Mouse (Mus musculus): Measurements from ENCODE around the gene Btg2.

The Btg2 gene

DNA sequence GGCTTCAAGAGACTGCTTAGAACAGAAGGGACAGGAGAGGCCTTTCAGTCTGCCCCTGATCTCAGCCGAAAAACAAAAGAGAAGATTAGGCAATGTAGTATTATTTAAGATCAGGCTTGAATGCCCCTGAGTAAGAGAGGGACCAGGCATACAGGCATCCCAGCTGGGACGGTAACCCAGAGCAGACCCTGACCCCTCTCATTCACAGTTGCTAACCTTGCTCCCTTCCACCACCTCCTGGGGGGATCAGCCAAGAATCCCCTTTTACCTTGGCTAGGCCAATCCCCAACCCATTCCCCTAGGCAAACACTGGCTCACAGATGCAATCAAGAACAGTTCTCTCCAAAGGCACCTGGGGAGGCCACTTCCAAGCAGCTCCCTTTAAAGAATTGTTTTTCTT, 2.1 kb downstream of the Btg2 start:
- no peak for DNase-seq

DNA sequence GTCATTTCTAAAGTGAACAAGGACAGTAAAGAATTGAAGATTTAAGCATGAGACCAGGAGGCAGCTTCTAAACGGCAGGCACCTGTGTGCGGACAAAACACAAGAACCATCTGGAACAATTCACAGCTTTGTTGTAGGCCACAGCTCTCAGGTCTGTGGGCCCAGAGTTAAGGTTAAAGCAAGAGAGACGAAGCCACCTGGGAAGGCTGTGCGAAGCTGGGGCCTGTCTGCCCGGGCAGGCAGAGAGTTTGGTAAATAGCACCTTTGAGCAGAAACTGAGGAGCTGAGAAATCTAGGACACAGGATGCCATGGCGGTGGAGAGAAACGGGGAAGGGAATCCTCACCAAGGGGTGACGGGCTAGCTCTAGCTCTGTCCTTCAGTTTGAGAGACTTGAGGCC, 3.4 kb downstream of the Btg2 start:
- no peak for DNase-seq

DNA sequence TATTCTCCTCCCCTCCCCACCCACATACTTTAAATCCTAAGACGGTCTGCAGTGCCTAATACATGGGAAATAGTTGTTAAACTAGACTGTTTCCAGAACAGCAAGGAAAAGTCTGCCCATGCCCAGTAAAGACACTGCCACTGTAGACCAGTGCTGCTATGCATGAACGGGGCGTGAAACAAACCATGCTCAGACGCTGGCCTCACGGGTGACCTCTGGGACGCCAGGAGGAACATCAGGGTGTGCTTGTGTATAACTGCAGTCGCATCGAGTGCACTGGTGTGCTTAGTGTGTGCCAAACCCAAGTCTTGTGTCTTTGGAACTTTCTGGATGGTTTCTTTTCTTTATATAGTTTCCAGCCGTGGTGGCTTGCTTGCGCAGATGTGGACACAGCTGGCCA, 4.3 kb downstream of the Btg2 start:
- no peak for DNase-seq

DNA sequence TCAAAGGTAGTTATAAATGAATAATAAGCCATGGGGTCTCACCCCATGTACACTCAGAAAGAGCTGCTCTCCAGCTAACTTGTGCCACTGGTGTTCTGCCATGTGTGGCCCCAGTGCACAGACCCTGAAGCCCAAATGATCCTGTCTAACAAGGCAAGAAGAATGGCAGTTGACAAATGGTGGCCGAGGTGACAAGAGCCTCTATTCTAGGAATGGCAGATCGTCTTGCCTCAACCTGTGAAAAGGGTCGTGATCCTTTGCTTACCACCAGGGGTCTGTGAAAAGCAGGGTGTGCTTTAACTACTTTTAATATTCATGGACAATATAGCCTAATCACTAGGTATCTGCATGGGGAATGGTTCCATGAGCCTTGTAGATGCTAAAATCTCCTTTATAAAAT, 4.7 kb downstream of the Btg2 start:
- DNase-seq, result no peak

DNA sequence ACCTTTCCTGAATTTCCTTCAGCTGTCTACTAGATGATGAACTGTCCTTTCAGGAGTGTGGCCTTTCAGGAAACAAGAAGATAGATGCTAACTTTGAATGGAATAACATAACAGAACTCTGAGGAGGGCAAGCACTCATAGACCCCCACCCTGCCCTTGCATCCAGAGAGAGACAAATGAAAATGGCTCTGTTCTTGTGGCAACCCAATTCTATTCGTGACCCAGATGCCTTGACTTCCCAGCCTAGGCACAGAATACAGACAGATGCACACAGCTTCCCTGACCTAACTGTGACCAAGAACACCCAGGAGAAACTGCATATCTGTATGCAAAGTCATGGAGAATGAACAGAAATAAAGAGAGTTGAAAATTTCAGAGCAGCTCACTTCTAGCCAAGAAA, 5.3 kb downstream of the Btg2 start:
- DNase-seq, result no peak

DNA sequence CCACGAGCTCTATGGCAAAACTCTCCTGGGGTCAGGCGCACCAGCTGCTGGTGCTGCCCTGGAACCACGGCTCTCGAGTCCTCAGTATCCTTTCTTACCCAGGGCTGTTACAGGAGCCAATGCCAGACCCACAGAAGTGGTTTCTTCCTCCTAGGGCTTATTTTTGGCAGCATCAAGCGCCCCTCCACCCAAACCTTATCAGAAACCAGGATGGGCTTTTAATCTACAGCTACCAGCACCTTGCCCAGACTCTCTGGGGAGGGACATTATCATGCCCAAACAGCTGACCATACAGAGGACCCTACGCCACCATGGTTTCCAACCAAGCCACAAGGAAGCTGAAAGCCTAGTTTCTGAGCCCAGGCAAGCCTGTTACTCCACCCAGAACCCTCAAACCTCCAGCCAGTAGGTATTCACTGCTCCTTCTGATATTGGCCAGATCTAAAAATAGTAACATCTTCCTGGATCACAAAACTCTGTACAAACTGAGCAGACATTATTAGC, 5.8 kb downstream of the Btg2 start:
- no peak for DNase-seq

DNA sequence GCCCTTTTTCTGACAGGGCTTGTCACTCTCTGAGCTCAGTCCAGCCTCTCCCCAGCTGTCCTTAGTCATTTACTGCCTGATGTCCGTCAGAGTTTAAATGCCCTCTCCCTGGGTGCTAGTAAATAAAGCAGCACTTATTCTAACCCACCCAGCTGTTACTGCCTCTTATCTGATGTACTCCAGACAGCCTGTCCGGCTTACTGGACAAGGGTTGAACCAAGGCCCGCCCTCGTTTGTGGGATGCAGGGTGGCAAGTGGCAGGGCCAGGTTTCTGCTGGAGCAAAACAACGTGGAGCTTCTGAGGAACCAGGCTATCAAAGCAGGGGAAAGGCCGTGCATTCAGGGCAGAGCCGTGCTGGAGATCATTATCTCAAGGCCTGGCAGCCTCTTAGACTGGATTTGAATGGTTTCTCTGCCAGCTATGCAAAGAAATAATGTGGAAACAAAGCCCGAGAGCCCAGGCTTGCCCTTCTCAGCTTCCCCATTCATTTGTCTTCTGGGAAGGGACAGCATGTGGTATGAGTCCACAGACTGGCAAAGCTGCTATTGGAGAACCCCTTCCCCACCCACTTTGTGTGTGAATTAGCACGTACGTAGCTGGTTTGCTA, 7.4 kb downstream of the Btg2 start:
- peak; percentile 82 to 89 for DNase-seq

DNA sequence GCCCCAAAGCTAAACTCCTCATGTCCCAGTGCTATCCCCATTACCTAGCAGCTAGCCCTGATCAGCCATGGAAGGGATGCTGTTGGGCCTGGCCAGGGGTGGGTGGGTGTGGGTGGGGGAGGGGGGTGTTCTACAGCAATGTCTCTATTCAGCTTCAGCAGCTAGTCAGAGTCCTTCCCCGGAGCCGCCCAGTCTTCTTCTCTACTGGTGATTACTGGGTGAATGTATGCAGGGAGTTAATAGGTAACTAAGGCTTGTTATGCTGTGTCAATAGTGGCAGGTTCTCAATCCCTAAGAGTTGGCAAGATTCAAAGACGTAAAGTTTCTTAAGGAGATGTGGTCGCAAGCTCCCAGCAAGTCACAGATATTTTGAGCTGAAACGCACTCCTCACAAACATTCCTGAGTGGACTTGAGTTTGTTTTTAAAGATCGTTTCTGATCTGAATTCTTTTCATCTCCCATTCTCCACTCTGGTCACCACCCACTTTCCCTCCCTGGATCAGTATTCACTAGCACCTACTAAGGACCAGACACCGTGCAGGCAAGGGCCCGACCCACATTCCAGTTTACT, 8.7 kb downstream of the Btg2 start:
- no peak for DNase-seq

DNA sequence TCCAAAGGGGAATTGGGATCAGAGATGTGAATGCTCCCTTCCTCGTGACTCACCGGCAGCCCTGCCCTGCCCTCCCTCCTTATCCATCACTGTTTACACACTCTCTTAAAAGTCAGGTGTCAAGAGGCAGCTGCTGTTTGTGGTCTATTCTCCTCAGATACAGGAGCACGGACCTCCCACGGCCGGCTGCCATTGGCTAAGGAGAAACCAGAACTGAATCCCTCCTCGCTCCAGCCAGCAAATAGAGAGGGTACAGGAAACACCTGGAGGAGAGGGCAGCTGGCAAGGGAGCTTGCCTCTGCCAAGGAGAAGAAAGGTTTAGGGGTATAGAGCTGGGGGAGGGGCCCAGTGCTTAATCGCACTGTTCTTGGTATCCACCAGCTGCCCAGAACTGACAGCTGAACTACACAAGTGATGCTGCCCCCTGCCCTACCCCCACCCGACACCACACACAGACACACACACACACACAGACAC, 11.7 kb downstream of the Btg2 start:
- peak; percentile 93 to 95 for DNase-seq

DNA sequence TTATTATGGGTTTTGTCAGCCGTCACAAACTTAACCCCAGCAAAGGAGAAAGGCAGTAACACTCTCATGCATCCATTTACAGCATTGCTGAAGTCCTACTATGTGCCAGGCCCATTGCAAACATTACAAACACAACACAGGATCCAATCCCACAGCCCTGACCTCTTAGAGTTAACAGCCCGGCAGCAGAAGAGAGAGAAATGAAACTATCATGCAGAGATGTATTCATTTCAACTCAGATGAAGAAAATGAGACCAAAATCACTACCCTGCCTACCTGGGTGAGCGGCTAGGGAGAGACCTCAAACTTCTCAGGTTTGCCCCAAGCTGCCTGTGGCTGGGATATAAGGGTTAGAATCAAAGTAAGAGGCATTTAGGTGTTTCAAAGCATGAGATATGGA, 12.4 kb downstream of the Btg2 start:
- no peak for DNase-seq

DNA sequence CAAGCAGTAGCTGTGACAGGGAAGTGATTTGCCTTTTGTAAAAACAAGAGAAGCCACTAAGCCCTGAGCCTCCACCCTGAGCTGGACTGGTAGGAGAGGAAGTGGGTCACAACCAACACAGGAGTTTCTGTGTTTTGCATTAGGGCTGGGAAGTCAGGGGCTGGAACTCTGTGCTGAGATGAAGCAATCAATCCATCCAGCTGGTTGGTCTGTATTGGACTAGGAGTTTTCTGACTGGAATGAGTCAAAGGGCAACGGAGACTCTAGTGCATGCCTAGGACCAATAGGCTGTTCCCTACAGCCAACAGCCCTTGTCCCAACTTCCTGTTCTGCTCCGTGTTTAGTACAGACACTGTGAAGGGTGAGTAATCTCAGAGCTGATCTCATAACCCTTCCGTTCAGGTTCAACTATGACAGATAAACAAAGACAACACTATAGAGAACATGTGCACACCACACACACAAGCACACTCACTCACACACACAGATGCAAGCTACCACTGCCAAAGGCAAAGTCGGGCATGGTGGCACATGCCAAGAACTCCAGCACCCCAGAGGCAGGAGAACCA, 13.6 kb downstream of the Btg2 start:
- peak; percentile 72 to 76 for DNase-seq

DNA sequence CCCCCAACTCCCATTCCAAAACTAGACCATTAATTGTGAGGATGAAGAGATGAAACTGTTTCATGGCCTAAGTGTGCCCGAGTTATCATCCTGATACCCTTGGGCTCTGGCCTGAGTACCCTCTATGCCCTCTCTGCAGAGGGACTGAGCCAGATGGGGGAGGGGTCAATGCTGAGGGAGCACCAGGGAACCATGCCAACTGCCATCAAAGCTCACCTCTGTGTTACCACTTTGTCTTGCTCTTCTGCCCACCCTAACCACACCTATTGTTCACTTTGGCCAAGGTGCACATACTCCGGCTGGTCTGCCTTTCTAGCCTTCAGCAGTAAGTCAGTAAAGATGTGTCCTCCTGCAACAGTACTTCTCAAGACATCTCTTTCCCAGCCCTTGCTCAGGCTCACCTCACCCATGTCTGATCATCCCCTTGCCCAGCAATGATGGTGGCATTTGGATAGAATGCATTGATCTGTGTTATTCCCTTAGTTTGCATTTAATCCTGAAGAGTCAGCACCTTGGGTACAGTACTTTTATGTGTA, 14.6 kb downstream of the Btg2 start:
- DNase-seq, result no peak

DNA sequence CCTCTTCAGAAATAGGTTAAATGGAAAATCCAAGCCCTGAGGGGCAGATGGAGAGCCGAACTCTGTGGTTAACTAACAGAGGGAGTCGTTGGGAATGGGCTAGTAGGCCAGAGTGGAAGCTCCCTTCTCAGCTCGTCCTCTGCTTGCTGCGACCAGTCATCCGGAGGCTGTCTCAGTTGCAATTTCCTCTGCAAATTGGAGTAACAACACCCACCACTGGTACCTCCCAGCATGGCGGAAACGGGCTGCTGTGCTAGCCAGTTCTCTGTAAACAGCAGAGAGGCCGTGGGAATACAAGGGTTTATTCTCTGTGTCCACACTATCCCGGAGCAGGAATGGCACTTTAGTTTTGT, 15.2 kb downstream of the Btg2 start:
- peak in 1 of 2 experiments; percentile 64 for DNase-seq

DNA sequence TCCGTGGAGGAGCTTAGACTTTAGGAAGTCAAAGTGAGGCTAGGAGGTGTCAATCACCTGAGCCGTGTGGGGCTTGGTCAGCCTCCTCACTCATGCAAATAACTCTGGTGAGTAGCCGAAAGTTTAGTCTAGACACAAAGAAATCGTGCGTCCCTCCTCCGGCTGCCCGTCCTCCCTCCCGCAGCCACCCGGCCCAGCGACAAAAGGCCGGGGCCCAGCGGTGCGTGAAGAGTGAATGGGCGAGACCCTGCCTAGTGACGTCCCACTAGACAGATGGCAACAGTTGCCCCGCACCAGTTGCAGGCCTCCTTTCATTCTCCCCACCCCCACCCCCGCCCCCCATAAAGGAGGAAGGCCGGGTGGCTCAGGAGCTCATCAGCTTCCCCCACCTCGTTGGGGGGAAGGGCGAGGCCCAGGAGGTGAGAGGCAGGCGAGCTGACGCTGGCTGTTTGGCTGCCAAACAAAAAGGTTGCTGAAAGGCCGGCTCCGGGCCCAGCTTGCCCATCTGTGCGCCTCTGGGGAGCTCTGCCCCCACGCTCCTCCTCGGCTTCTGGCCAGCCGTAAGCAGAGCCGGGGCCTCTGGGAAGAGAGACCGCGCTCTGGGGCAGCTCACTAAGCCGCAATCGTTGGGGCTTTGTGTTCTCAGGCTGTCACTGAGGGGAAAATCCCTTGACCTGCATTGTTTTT, 15.7 kb downstream of the Btg2 start:
- DNase-seq, result peak; percentile 73 to 79

DNA sequence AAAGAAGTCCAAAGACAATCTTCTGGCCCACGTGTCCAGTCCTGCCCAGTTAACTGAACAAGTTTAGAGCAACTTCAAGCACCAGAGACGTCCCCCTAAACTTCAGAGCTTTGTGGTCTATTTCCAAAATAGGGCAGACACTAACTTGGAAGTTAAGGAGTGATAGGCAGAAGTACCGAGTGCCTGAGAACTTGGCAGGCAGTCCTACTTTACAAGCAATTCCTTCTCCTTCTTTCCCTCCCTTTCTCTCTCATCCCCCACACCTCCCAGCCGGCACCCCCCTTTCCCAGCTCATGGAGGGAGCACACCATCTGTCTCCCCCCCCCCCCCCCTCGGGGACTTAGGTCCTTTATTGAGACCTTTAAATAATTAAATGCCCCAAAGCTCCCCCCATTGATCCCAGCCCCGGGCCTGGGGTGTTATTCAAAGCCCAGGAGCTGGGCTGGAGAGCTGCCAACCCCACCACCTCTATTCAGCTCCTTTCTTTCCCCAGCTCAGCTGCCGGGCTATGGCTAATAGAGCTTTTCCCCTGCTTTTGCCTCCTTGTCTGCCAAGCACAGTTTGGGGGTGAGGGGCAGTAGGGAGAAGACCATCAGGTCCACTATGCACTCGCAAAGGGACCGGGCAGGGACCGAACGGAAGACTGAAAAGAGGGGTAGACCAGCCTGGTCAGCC, 16.4 kb downstream of the Btg2 start:
- no peak for DNase-seq

DNA sequence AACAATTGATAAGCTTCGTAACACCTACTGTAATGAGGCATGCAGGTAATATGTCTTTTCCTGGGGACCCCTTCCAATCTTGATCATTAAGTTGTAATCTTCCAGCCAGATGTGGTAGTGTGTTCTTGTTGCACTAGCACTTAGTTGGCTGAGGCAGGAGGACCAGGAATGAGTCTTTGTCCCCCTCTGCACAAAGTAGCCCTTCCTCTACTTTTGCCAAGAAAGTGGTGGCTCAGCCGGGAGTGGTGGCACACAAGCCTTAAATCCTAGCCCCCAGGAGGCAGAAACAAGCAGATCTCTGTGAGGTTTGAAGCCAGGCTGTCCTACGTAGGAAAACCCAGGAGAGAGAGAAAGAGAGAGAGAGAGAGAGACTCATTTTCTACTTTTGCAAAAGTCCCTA, 17.0 kb downstream of the Btg2 start:
- no peak for DNase-seq

DNA sequence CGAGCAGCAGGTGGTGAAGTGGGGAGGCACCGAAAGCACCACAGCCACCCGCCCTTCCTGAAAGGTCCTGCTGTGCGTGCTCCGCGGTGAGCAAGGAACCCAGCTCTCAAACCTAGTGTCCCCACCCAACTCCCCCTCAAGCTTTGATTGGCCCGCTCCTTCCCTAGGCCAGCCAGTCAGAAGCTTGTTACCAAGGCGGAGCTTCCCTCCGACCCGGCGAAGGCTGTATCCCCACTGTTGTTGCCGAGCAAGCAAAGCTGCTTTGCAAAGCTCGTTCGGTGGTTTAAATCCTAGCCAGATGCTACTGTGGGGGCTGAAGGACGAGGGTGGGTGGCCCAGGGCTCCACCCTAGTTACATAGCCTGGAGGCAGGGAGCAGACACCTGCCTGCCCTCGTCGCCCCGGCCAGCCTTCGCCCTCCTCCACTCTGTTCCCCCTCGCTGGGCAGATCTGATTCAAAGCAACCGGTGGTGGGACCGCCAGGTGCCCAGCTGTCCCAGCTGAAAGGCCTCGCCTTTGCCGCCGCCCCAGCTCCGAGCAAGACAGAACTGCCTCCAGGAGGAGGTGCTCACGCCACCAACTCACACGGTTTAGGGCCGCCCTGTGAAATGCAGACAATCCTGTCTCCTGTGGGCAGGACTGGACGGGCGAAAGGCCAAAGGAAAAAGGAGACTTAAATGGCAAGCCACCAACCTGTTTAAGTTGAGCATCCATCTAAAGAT, 17.9 kb downstream of the Btg2 start:
- peak; percentile 97 to 98 for DNase-seq

DNA sequence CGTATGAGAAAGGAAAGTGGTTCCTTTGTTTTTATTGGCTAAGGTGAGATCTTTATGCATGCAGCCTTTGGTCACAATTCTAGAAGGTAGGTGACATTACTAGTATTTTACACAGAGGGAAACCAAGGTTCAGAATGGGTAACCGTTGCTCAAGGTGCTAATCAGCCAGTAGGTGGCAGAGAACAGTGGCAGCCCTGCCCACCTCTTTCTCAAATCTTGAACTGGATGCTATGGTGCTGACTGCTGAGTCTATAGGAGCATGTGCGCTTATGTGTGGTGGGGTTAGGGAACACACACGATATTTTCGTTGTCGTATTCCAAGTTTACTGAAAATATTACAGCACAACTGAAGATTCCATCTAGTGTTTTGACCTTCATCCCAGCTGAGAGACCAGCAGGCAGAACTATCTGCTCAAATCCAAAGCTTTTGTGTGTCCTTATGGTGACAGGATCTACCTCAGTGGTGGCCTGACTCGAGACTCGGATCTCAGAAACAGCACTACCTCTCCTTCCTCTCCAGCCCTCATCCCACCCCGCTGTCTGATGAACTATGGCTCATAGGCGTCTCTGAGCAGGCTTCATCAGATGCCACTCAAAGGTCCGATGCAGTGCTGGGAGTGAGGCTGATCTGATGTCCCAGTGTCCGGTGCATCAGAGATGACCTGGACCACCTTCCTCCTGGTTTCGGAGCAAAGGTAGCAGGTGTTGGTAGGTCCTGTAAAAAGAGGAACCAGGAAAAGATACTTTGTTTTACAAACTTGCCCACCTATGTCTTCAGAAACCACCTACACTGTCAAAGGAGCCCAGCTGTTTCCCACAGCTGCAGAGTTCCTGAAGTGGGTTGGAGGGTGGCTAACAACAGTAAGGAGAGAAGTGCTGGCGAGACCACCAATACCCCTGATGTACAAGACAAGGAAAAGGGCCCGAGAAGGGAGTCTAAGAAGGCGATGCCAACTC, 18.9 kb downstream of the Btg2 start:
- DNase-seq, result peak in 1 of 2 experiments; percentile 59

DNA sequence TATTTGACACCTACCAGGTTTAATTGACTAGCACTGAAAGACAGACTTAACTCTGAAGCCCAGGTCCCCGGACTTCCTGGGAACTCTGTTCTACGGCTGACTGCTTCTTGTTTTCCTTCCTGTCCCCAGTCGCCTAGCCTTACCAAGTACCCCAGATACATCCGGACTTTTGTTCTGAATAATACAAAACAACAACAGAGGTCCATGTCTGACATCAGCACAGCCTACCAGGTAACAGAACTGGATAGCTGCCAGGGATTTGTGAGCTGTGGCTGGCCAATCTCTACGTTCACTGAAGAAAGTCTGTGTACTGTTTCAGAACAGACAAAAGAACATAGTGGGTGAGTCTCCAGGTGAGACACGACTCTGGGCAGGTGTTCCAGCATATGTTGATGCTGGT, 20.1 kb downstream of the Btg2 start:
- DNase-seq, result peak in 1 of 2 experiments; percentile 17

DNA sequence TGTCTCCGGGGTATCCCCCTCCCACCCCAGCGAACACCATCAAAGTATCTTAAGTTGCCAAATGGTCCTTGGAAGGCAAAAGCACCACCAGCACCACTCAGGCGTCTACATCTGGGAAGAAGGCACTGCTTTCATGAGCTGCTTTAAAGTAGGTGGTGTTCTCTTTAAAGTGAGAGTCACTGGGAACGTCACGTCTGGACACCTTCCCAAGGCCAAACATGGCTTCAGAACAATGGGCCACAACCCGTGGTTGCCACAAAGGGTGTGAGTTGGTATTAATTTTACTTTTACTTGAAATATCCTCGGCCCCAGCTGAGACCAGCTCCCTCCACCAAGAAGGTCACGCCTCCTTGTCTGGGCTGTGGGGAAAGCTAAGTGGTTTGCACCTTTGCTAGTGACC, 21.2 kb downstream of the Btg2 start:
- no peak for DNase-seq

DNA sequence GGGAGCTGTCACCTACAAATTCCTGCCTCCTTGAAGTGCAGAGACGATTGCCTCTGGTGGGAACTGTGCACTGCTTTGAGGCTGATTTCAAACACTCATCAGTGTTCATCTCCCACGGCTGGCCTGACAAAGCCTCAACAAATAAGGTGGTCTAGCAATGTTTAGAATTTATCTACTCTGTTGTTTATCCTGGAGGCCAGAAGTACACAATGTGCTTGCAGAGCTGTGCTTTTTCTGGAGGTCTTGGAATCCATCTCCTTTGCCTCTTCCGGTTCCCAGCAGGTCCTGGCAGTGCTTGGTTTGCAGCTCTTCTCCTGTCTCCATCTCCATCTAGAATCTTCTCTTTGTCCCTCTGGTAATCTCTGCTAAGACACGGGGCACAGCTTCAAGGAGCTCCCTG, 22.6 kb downstream of the Btg2 start:
- no peak for DNase-seq

Measured in lung, adult 18-20 months (tissue).